Mouse (Mus musculus) megakaryocyte, embryonic 14.5 days (primary cell): ENCODE data around the gene Mapk1.

Experiments used
- FLI1 ChIP-seq: IDR thresholded peaks from 2 replicates; pipeline ENCODE4 v1.6.1; 2012; ENCODE audit warnings: low read length, inconsistent platforms, mixed read lengths
- GATA1 ChIP-seq: IDR thresholded peaks from 3 replicates; pipeline ENCODE4 v1.6.1; 2012; ENCODE audit warnings: mixed read lengths, low read length, inconsistent platforms, borderline replicate concordance

- TF ChIP-seq FLI1 (no peak), GATA1 (no peak)
Observed at GRCm38 (mm10) chr16:17096938-17097337, 113.8 kb downstream of the Mapk1 start.
